Mouse (Mus musculus) kidney, embryonic 16.5 days (tissue): Measurements from ENCODE around the gene Ifna11. TPM values are rescaled to one million over a fixed set of nuclear protein-coding genes. Genes with fewer than 3 reads are reported as not detected.
A peak's percentile ranks its signal among the peaks of the same experiment; 100 is the strongest.
"Not testable (repeated sequence)": the region's sequence is repeated elsewhere in the genome, so short reads cannot be mapped to it uniquely, and the experiment has no call there.

ENCODE experiments used
- ATAC-seq: fragments of 200-750 bp; cut with Nextera tagmentation; 2 replicates; pipeline ENCODE4 v1.8.0; 2017; ENCODE audit warnings: moderate TSS enrichment; ENCODE audit not compliant: low FRiP score, low TSS enrichment
- H3K27ac ChIP-seq: fragments of 300-500 bp; sonication (generic); 2 replicates; pipeline ENCODE4 v1.5.1; 2014; ENCODE audit warnings: low read length
- H3K27me3 ChIP-seq: fragments of 300-500 bp; sonication (generic); 2 replicates; pipeline ENCODE4 v1.6.1; 2014; ENCODE audit warnings: low read length, control low read depth, mixed read lengths; ENCODE audit not compliant: insufficient read depth
- H3K36me3 ChIP-seq: fragments of 300-500 bp; sonication (generic); 2 replicates; pipeline ENCODE4 v1.6.1; 2014; ENCODE audit warnings: low read length, control low read depth, mixed read lengths; ENCODE audit not compliant: insufficient read depth
- H3K4me1 ChIP-seq: fragments of 300-500 bp; sonication (generic); 2 replicates; pipeline ENCODE4 v1.6.1; 2014; ENCODE audit warnings: low read length, control low read depth, mixed read lengths; ENCODE audit not compliant: insufficient read depth
- H3K4me2 ChIP-seq: fragments of 300-500 bp; sonication (generic); replicated peaks from 2 replicates; pipeline ENCODE4 v1.6.1; 2014; ENCODE audit warnings: low read depth, low read length
- H3K4me3 ChIP-seq: fragments of 300-500 bp; sonication (generic); 2 replicates; pipeline ENCODE4 v1.5.1; 2014; ENCODE audit warnings: mild to moderate bottlenecking, low read length
- H3K9ac ChIP-seq: fragments of 300-500 bp; sonication (generic); replicated peaks from 2 replicates; pipeline ENCODE4 v1.6.1; 2014; ENCODE audit warnings: low read length
- H3K9me3 ChIP-seq: fragments of 300-500 bp; sonication (generic); 2 replicates; pipeline ENCODE4 v1.6.1; 2016; ENCODE audit warnings: low read length, control low read depth
- WGBS: fragments of 180-500 bp; shearing (Covaris S2); extraction: QIAGEN DNeasy Blood & Tissue Kit; methylation state at CpG from one replicate; pipeline ENCODE4 v1.1.7; 2014; 5-methylcytosine and 5-hydroxymethylcytosine counted together
- polyA plus RNA-seq: library from polyadenylated mRNA; unstranded; fragments of >200 nt; fragmentation: Nextera tagmentation; extraction: Ambion mirVana; gene quantifications from 2 replicates; pipeline ENCODE4 v1.2.1, GENCODE M21; 2015

Ifna11 gene
- polyA plus RNA-seq, 1 experiment from 2014 or later: not detected

GRCm38 (mm10) chr4:88835225-88835624, 15.5 kb downstream of the Ifna11 start, which contains the start of gene Ifna5:
Gene Ifna5, plus strand, starts transcription at chr4:88835525.
- ATAC-seq, H3K9ac ChIP-seq, H3K4me2 ChIP-seq, H3K27me3 ChIP-seq, H3K27ac ChIP-seq, H3K4me1 ChIP-seq, H3K36me3 ChIP-seq, H3K9me3 ChIP-seq, H3K4me3 ChIP-seq: not testable (repeated sequence)
- 100% methylated on average over 1 of the region's 1 CpGs for WGBS

GRCm38 (mm10) chr4:88838828-88839227, 19.1 kb downstream of the Ifna11 start:
- H3K9me3 ChIP-seq: no peaks in the 10 kb centered on the region
- 38% methylated on average over 3 of the region's 3 CpGs for WGBS
- H3K4me2 ChIP-seq: no peak overlapping the region
- no peak overlapping the region for H3K27ac ChIP-seq
- H3K4me1 ChIP-seq: no peaks in the 10 kb centered on the region
- H3K27me3 ChIP-seq: no peaks in the 10 kb centered on the region
- ATAC-seq: no peak
- H3K9ac ChIP-seq: no peak overlapping the region
- H3K36me3 ChIP-seq: no peaks in the 10 kb centered on the region
- no peak overlapping the region for H3K4me3 ChIP-seq

GRCm38 (mm10) chr4:88840058-88840457, 20.3 kb downstream of the Ifna11 start:
- Histone ChIP-seq H3K9me3 (no peaks in the 10 kb centered on the region), H3K27me3 (no peaks in the 10 kb centered on the region), H3K9ac (no peak overlapping the region), H3K4me1 (no peaks in the 10 kb centered on the region), H3K4me3 (no peak overlapping the region), H3K4me2 (no peak overlapping the region), H3K36me3 (no peaks in the 10 kb centered on the region), H3K27ac (no peak overlapping the region)
- no peak for ATAC-seq
- WGBS: 71% methylated on average over 3 of the region's 3 CpGs

GRCm38 (mm10) chr4:88841438-88841911, 21.7 kb downstream of the Ifna11 start, which contains the start of gene Ifna4:
Gene Ifna4, plus strand, starts transcription at chr4:88841861.
- ATAC-seq: no peak
- H3K9me3 ChIP-seq: no peaks in the 10 kb centered on the region

GRCm38 (mm10) chr4:88845334-88845733, 25.6 kb downstream of the Ifna11 start:
- H3K36me3 ChIP-seq: no peaks in the 10 kb centered on the region
- no peak overlapping the region for H3K4me2 ChIP-seq
- H3K4me1 ChIP-seq: no peaks in the 10 kb centered on the region
- no peaks in the 10 kb centered on the region for H3K27me3 ChIP-seq
- ATAC-seq: no peak
- WGBS: 52% methylated on average over 2 of the region's 2 CpGs
- no peak overlapping the region for H3K27ac ChIP-seq
- no peak overlapping the region for H3K9ac ChIP-seq
- no peak overlapping the region for H3K4me3 ChIP-seq
- no peaks in the 10 kb centered on the region for H3K9me3 ChIP-seq

More at GRCm38 (mm10) chr4:88841438-88841911, 21.7 kb downstream of the Ifna11 start, which contains the start of gene Ifna4:
- Histone ChIP-seq H3K4me2 (no peak within 1 kb of the TSS), H3K9ac (no peak within 1 kb of the TSS), H3K27ac (no peak within 1 kb of the TSS), H3K27me3 (no peaks in the 10 kb centered on the region), H3K36me3 (no peaks in the 10 kb centered on the region), H3K4me3 (no peak within 1 kb of the TSS), H3K4me1 (no peaks in the 10 kb centered on the region)
- WGBS: 69% methylated on average over 2 of the region's 2 CpGs

- no peak within 1 kb of the TSS for H3K9ac ChIP-seq
- 90% methylated on average over 1 of the region's 1 CpGs for WGBS
- ATAC-seq: no peak
- no peak within 1 kb of the TSS for H3K27ac ChIP-seq
- H3K27me3 ChIP-seq: no peaks in the 10 kb centered on the region
- H3K9me3 ChIP-seq: no peaks in the 10 kb centered on the region
- H3K4me1 ChIP-seq: no peaks in the 10 kb centered on the region
- no peak within 1 kb of the TSS for H3K4me3 ChIP-seq
- H3K4me2 ChIP-seq: no peak within 1 kb of the TSS
- no peaks in the 10 kb centered on the region for H3K36me3 ChIP-seq
Observed at GRCm38 (mm10) chr4:88849698-88850097, 29.9 kb downstream of the Ifna11 start, which contains the start of gene Ifna1. Gene Ifna1, plus strand, starts transcription at chr4:88850087.

- no peak overlapping the region for H3K9ac ChIP-seq
- no peaks in the 10 kb centered on the region for H3K4me1 ChIP-seq
- no peak overlapping the region for H3K4me3 ChIP-seq
- no peaks in the 10 kb centered on the region for H3K9me3 ChIP-seq
- H3K27ac ChIP-seq: no peak overlapping the region
- 73% methylated on average over 4 of the region's 4 CpGs for WGBS
- H3K27me3 ChIP-seq: no peaks in the 10 kb centered on the region
- H3K36me3 ChIP-seq: no peaks in the 10 kb centered on the region
- no peak overlapping the region for H3K4me2 ChIP-seq
- no peak for ATAC-seq
Observed at GRCm38 (mm10) chr4:88851026-88851763, 31.4 kb downstream of the Ifna11 start.

- Histone ChIP-seq H3K4me2 (no peak overlapping the region), H3K9me3 (no peaks in the 10 kb centered on the region), H3K27ac (no peak overlapping the region), H3K36me3 (no peaks in the 10 kb centered on the region), H3K4me3 (no peak overlapping the region), H3K9ac (no peak overlapping the region), H3K27me3 (no peaks in the 10 kb centered on the region), H3K4me1 (no peaks in the 10 kb centered on the region)
- no peak for ATAC-seq
Observed at GRCm38 (mm10) chr4:88859214-88859613, 39.5 kb downstream of the Ifna11 start.

- H3K27ac ChIP-seq: no peak overlapping the region
- peaks cover 6% of the 10 kb centered on the region; the same call in 1 of the 2 replicates for H3K4me1 ChIP-seq
- H3K4me3 ChIP-seq: no peak overlapping the region
- H3K36me3 ChIP-seq: no peaks in the 10 kb centered on the region
- H3K27me3 ChIP-seq: peaks cover 11% of the 10 kb centered on the region
- no peaks in the 10 kb centered on the region for H3K9me3 ChIP-seq
- 0 out of 2 replicates have a peak, but pooled peaks have one; percentile 47 for ATAC-seq
- 13% methylated on average over 7 of the region's 7 CpGs for WGBS
- H3K4me2 ChIP-seq: peak overlapping the region; percentile 23; the same call in 1 of the 2 replicates
- no peak overlapping the region for H3K9ac ChIP-seq
Observed at GRCm38 (mm10) chr4:88863309-88863708, 43.5 kb downstream of the Ifna11 start.

- Histone ChIP-seq H3K9ac (no peak overlapping the region), H3K4me2 (no peak overlapping the region), H3K36me3 (no peaks in the 10 kb centered on the region), H3K4me3 (no peak overlapping the region), H3K9me3 (no peaks in the 10 kb centered on the region), H3K4me1 (peaks cover 8% of the 10 kb centered on the region; the same call in 1 of the 2 replicates), H3K27me3 (peaks cover 13% of the 10 kb centered on the region), H3K27ac (no peak overlapping the region)
- ATAC-seq: no peak
- WGBS: 65% methylated on average over 9 of the region's 9 CpGs
Observed at GRCm38 (mm10) chr4:88864599-88864998, 44.8 kb downstream of the Ifna11 start.
